Mouse (Mus musculus): ENCODE results near the gene Bcl7c.
"Not testable (repeated sequence)": the region's sequence is repeated elsewhere in the genome, so short reads cannot be mapped to it uniquely, and the experiment has no call there.

Bcl7c gene

GRCm38 (mm10) chr7:127716992-127717391 is 8.3 kb upstream of the Bcl7c start:
- peak; percentile 74 for DNase-seq (ENCODE audit: low read depth, low spot score)

- no peak for DNase-seq (ENCODE audit: low read depth, low spot score)
Measured at GRCm38 (mm10) chr7:127714816-127715215, 6.1 kb upstream of the Bcl7c start.

- DNase-seq (ENCODE audit: low read depth, low spot score) = peak; percentile 92
Measured at GRCm38 (mm10) chr7:127712461-127713385, 4.0 kb upstream of the Bcl7c start, which contains the start of gene Ctf1. Gene Ctf1 (plus strand): TSS chr7:127712736.

- no peak for DNase-seq (ENCODE audit: low read depth, low spot score)
Measured at GRCm38 (mm10) chr7:127711456-127711855, 2.7 kb upstream of the Bcl7c start.

- no peak for DNase-seq (ENCODE audit: low read depth, low spot score)
Measured at GRCm38 (mm10) chr7:127711031-127711430, 2.3 kb upstream of the Bcl7c start.

- DNase-seq (ENCODE audit: low read depth, low spot score) = no peak
Measured at GRCm38 (mm10) chr7:127709261-127709979, 687 bp upstream of the Bcl7c start.

GRCm38 (mm10) chr7:127707957-127708206 is 851 bp downstream of the Bcl7c start:
- DNase-seq (ENCODE audit: low read depth, low spot score) = no peak

- peak; percentile 34 for DNase-seq (ENCODE audit: low read depth, low spot score)
Measured at GRCm38 (mm10) chr7:127707045-127707956, 1.4 kb downstream of the Bcl7c start.

- no peak for DNase-seq (ENCODE audit: low read depth, low spot score)
Measured at GRCm38 (mm10) chr7:127705706-127706105, 3.0 kb downstream of the Bcl7c start.

- DNase-seq (ENCODE audit: low read depth, low spot score) = no peak
Measured at GRCm38 (mm10) chr7:127704598-127704997, 4.1 kb downstream of the Bcl7c start.

GRCm38 (mm10) chr7:127703561-127704178 is 5.1 kb downstream of the Bcl7c start:
- no peak for DNase-seq (ENCODE audit: low read depth, low spot score)

- DNase-seq (ENCODE audit: low read depth, low spot score) = no peak
Measured at GRCm38 (mm10) chr7:127700712-127701331, 7.9 kb downstream of the Bcl7c start.

- DNase-seq (ENCODE audit: low read depth, low spot score) = no peak
Measured at GRCm38 (mm10) chr7:127698986-127699385, 9.7 kb downstream of the Bcl7c start.

GRCm38 (mm10) chr7:127693730-127694129 is 15.0 kb downstream of the Bcl7c start:
- not testable (repeated sequence) for DNase-seq (ENCODE audit: low read depth, low spot score)

GRCm38 (mm10) chr7:127693290-127693689 is 15.4 kb downstream of the Bcl7c start:
- peak; percentile 63 for DNase-seq (ENCODE audit: low read depth, low spot score)

GRCm38 (mm10) chr7:127691221-127691989 is 17.3 kb downstream of the Bcl7c start:
- peak; percentile 94 for DNase-seq (ENCODE audit: low read depth, low spot score)

GRCm38 (mm10) chr7:127689626-127690280 is 19.0 kb downstream of the Bcl7c start:
- DNase-seq (ENCODE audit: low read depth, low spot score) = no peak

- DNase-seq (ENCODE audit: low read depth, low spot score) = no peak
Measured at GRCm38 (mm10) chr7:127688935-127689334, 19.8 kb downstream of the Bcl7c start.

GRCm38 (mm10) chr7:127686740-127687449 is 21.8 kb downstream of the Bcl7c start:
- no peak for DNase-seq (ENCODE audit: low read depth, low spot score)

All from ZHBTc4 (cell line).